Mouse (Mus musculus): ENCODE data around the gene Fndc9.

DNA sequence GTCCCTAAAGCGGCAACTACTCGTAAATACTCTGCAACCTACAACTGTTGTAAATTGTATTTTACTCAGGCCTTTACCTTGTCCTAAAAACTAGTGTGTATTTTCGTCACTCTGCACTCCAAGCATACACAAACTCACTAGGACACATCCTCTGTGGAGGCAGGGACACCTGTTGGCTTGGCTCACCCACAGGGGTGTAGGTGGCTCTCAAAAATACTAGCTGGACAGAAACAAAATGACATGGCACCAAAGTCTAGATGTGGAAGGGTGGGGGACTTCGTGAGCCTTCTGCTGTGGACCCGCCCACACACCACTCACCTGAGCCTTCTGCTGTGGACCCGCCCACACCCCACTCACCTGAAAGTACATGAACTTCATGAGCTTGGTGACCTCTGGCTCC, 48.5 kb downstream of the Fndc9 start:
- no peak for TF ChIP-seq CTCF (IDR thresholded peaks at IDR 0.05; ENCODE audit: low read depth)
- no peak for TF ChIP-seq EP300 (IDR thresholded peaks at IDR 0.05; ENCODE audit: low read depth)

Measured in heart, postnatal 0 days (tissue).